ENCODE assay signal across 8 mouse cellular contexts in genomic region chr11:102229331-102229953, GRCm38 (mm10). TPM values are rescaled to one million over a fixed set of nuclear protein-coding genes. Genes with fewer than 3 reads are reported as not detected.
DNase-seq lines count a peak whose midpoint lies in the region; ATAC-seq and TF ChIP-seq lines count a peak whose summit lies in the region.

No protein-coding gene starts in this region.

- peak; percentile 40 for ATAC-seq in embryonic facial prominence, embryonic 15.5 days (ENCODE audit: insufficient number of reproducible peaks, low FRiP score, low TSS enrichment, low read depth)
- ATAC-seq in intestine, embryonic 16.5 days, result peak; percentile 58
- ATAC-seq in midbrain, embryonic 13.5 days, result peak; percentile 37

- H3K27ac ChIP-seq in MEL (ENCODE audit: control insufficient read depth, low read depth, low read length), result no peak overlapping the region; the same call in 1 of the 2 replicates
- peak overlapping the region; percentile 92 for H3K27ac ChIP-seq in embryonic facial prominence, embryonic 15.5 days (replicated peaks)
- peak overlapping the region; percentile 82 for H3K27ac ChIP-seq in intestine, embryonic 16.5 days (ENCODE audit: low read length)
- peak overlapping the region; percentile 97 for H3K27ac ChIP-seq in midbrain, embryonic 13.5 days

- H3K27me3 ChIP-seq in MEL (ENCODE audit: control insufficient read depth in 1 of 2, insufficient read depth in 2 of 2, low read length in 2 of 2), result peaks cover 0 to 6% of the 10 kb centered on the region in 2 experiments; a peak in 1 of 4 replicates
- H3K27me3 ChIP-seq in embryonic facial prominence, embryonic 15.5 days, result no peaks in the 10 kb centered on the region
- H3K27me3 ChIP-seq in intestine, embryonic 16.5 days (replicated peaks; ENCODE audit: control insufficient read depth, insufficient read depth, low read length), result no peaks in the 10 kb centered on the region
- H3K27me3 ChIP-seq in midbrain, embryonic 13.5 days, result no peaks in the 10 kb centered on the region

- peak overlapping the region; percentile 74 for H3K9ac ChIP-seq in MEL (ENCODE audit: control insufficient read depth, low read depth, low read length, poor library complexity, severe bottlenecking)
- H3K9ac ChIP-seq in embryonic facial prominence, embryonic 15.5 days, result peak overlapping the region; percentile 90
- peak overlapping the region; percentile 88 for H3K9ac ChIP-seq in intestine, embryonic 16.5 days (ENCODE audit: low read depth, low read length)
- H3K9ac ChIP-seq in midbrain, embryonic 13.5 days (replicated peaks), result peak overlapping the region; percentile 94

- H3K36me3 ChIP-seq in MEL (ENCODE audit: control insufficient read depth in 1 of 2, insufficient read depth in 2 of 2, low read length in 2 of 2), result peaks cover 0 to 5% of the 10 kb centered on the region in 2 experiments; a peak in 1 of 4 replicates
- no peaks in the 10 kb centered on the region for H3K36me3 ChIP-seq in embryonic facial prominence, embryonic 15.5 days
- no peaks in the 10 kb centered on the region for H3K36me3 ChIP-seq in intestine, embryonic 16.5 days (ENCODE audit: control insufficient read depth, insufficient read depth, low read length)
- H3K36me3 ChIP-seq in midbrain, embryonic 13.5 days, result no peaks in the 10 kb centered on the region

- H3K9me3 ChIP-seq in MEL (replicated peaks; ENCODE audit: insufficient read depth, low read length), result no peaks in the 10 kb centered on the region
- no peaks in the 10 kb centered on the region for H3K9me3 ChIP-seq in embryonic facial prominence, embryonic 15.5 days (replicated peaks)
- H3K9me3 ChIP-seq in intestine, embryonic 16.5 days (ENCODE audit: control insufficient read depth, low read length), result no peaks in the 10 kb centered on the region
- no peaks in the 10 kb centered on the region for H3K9me3 ChIP-seq in midbrain, embryonic 13.5 days

- H3K79me2 ChIP-seq in MEL (ENCODE audit: control insufficient read depth, insufficient read depth, low read length, poor library complexity), result no peaks in the 10 kb centered on the region; the same call in 1 of the 2 replicates

- no peak for TF ChIP-seq CTCF in MEL (IDR thresholded peaks at IDR 0.05 in 2 of 3, conservative IDR thresholded peaks at IDR 0.05 in 1 of 3; ENCODE audit: control insufficient read depth in 1 of 3, insufficient read depth in 1 of 3, low read depth in 2 of 3, low read length in 3 of 3, poor library complexity in 1 of 3, severe bottlenecking in 1 of 3)

- peak overlapping the region; percentile 63 to 92 for H3K4me3 ChIP-seq in MEL (ENCODE audit: control insufficient read depth in 1 of 2, insufficient read depth in 1 of 2, low read depth in 2 of 2, low read length in 2 of 2)
- H3K4me3 ChIP-seq in embryonic facial prominence, embryonic 15.5 days (replicated peaks), result peak overlapping the region; percentile 89
- peak overlapping the region; percentile 81 for H3K4me3 ChIP-seq in intestine, embryonic 16.5 days (ENCODE audit: low read length)
- peak overlapping the region; percentile 87 for H3K4me3 ChIP-seq in midbrain, embryonic 13.5 days (replicated peaks)

- TF ChIP-seq RAD21 in MEL (IDR thresholded peaks at IDR 0.05; ENCODE audit: low read depth, low read length), result no peak

- peak overlapping the region; percentile 74 for H3K4me2 ChIP-seq in embryonic facial prominence, embryonic 15.5 days (replicated peaks)
- H3K4me2 ChIP-seq in intestine, embryonic 16.5 days (ENCODE audit: low read depth, low read length), result peak overlapping the region; percentile 83
- H3K4me2 ChIP-seq in midbrain, embryonic 13.5 days (replicated peaks), result peak overlapping the region; percentile 75

- TF ChIP-seq POLR2A in MEL (IDR thresholded peaks at IDR 0.05; ENCODE audit: control insufficient read depth in 1 of 2, insufficient read depth in 1 of 2, low read depth in 1 of 2, low read length in 2 of 2, poor library complexity in 1 of 2), result no peak

- 1% methylated on average over 44 of the region's 47 CpGs for WGBS in embryonic facial prominence, embryonic 15.5 days
- WGBS in intestine, embryonic 16.5 days, result under 1% methylated on average over 42 of the region's 47 CpGs
- WGBS in midbrain, embryonic 13.5 days, result under 1% methylated on average over 43 of the region's 47 CpGs

- no peak for TF ChIP-seq EP300 in MEL (IDR thresholded peaks at IDR 0.05; ENCODE audit: low read depth in 1 of 2, low read length in 2 of 2)

- peak; percentile 30 for DNase-seq in left cerebral cortex, postnatal 4 days
- DNase-seq in left cerebral cortex, adult 8-10 months (ENCODE audit: low spot score in 2 of 2), result no peak
- peak; percentile 64 for DNase-seq in MEL (ENCODE audit: low read depth, low spot score)
- DNase-seq in frontal cortex, postnatal 36 days (ENCODE audit: low spot score in 2 of 2), result no peak
- no peak for DNase-seq in gastrocnemius, postnatal 36 days

- intact Hi-C loops in left cerebral cortex, postnatal 4 days (cut with DNase I), result no loop called here
- intact Hi-C loops in gastrocnemius, postnatal 36 days (cut with DNase I), result no loop called here

- H3K4me1 ChIP-seq in MEL (ENCODE audit: control insufficient read depth in 1 of 2, insufficient read depth in 2 of 2, low read length in 2 of 2), result peaks cover 16 to 23% of the 10 kb centered on the region in 2 experiments
- peaks cover 50% of the 10 kb centered on the region for H3K4me1 ChIP-seq in embryonic facial prominence, embryonic 15.5 days
- H3K4me1 ChIP-seq in intestine, embryonic 16.5 days (ENCODE audit: control insufficient read depth, insufficient read depth, low read length), result peaks cover 35% of the 10 kb centered on the region
- peaks cover 54% of the 10 kb centered on the region for H3K4me1 ChIP-seq in midbrain, embryonic 13.5 days (replicated peaks)

TF ChIP-seq in MEL, 35 proteins besides CTCF, POLR2A, EP300 and RAD21:
- TF ChIP-seq USF1 (IDR thresholded peaks at IDR 0.05; ENCODE audit: low read depth, low read length) (0 out of 2 replicates have a peak, but pooled peaks have one; percentile 1), GABPA (IDR thresholded peaks at IDR 0.05; ENCODE audit: low read depth, low read length) (no peak)

RNA-seq across cellular contexts. Expression of gene Hdac5, which starts 0.5 kb away (rescaled TPM):
- 100 to 1,000 TPM; 205 to 213 TPM for total RNA-seq in left cerebral cortex, postnatal 4 days (2021)
- 100 to 1,000 TPM; 245 to 275 (median 254) TPM for total RNA-seq in left cerebral cortex, adult 8-10 months (2022)
- 9.1 and 10.4 TPM in 2 replicates for total RNA-seq in MEL (2012; rRNA removed)
- polyA plus RNA-seq in MEL (2012; ENCODE audit: insufficient read depth in 1 of 2, insufficient read length in 2 of 2, low read depth in 1 of 2, low replicate concordance in 2 of 2, missing spikeins in 1 of 2), result 10 to 100 TPM in 1 of 2 experiments, not detected in 1; 29.3 TPM
- polyA plus RNA-seq in embryonic facial prominence, embryonic 15.5 days (2015; fragmentation: Nextera tagmentation; extraction: Ambion mirVana), result 105 and 106 TPM in 2 replicates
- 54.8 and 55.5 TPM in 2 replicates for polyA plus RNA-seq in intestine, embryonic 16.5 days (2015; fragmentation: Nextera tagmentation; extraction: Ambion mirVana)
- polyA plus RNA-seq in midbrain, embryonic 13.5 days (2015; fragmentation: Nextera tagmentation; extraction: Ambion mirVana), result 80.5 and 106 TPM in 2 replicates
- total RNA-seq in gastrocnemius, postnatal 36 days (2021), result 10 to 100 TPM; 62.2 to 78.7 TPM

RNA-seq across cellular contexts. Expression of gene BC030867, which starts 19.2 kb away (rescaled TPM):
- total RNA-seq in left cerebral cortex, postnatal 4 days (2021), result 1 to 10 TPM; 1.4 to 1.6 TPM
- 1 to 10 TPM in 3 of 4 experiments, under 1 TPM in 1; 0.76 to 1.6 (median 1.4) TPM for total RNA-seq in left cerebral cortex, adult 8-10 months (2022)
- 19.5 and 20.0 TPM in 2 replicates for total RNA-seq in MEL (2012; rRNA removed)
- 10 to 100 TPM; 36.2 to 51.7 TPM for polyA plus RNA-seq in MEL (2012; ENCODE audit: insufficient read depth in 1 of 2, insufficient read length in 2 of 2, low read depth in 1 of 2, low replicate concordance in 2 of 2, missing spikeins in 1 of 2)
- polyA plus RNA-seq in embryonic facial prominence, embryonic 15.5 days (2015; fragmentation: Nextera tagmentation; extraction: Ambion mirVana), result 13.6 and 16.0 TPM in 2 replicates
- polyA plus RNA-seq in intestine, embryonic 16.5 days (2015; fragmentation: Nextera tagmentation; extraction: Ambion mirVana), result 12.4 and 15.9 TPM in 2 replicates
- polyA plus RNA-seq in midbrain, embryonic 13.5 days (2015; fragmentation: Nextera tagmentation; extraction: Ambion mirVana), result 4.6 and 5.6 TPM in 2 replicates
- total RNA-seq in gastrocnemius, postnatal 36 days (2021), result not detected

RNA-seq across cellular contexts. Expression of gene Asb16, which starts 39.1 kb away (rescaled TPM):
- under 1 TPM; 0.91 to 0.98 TPM for total RNA-seq in left cerebral cortex, postnatal 4 days (2021)
- total RNA-seq in left cerebral cortex, adult 8-10 months (2022), result 1 to 10 TPM; 2.8 to 3.7 (median 3.3) TPM
- total RNA-seq in MEL (2012; rRNA removed), result 3.9 and 4.4 TPM in 2 replicates
- 1 to 10 TPM in 1 of 2 experiments, not detected in 1; 8.5 TPM for polyA plus RNA-seq in MEL (2012; ENCODE audit: insufficient read depth in 1 of 2, insufficient read length in 2 of 2, low read depth in 1 of 2, low replicate concordance in 2 of 2, missing spikeins in 1 of 2)
- polyA plus RNA-seq in embryonic facial prominence, embryonic 15.5 days (2015; fragmentation: Nextera tagmentation; extraction: Ambion mirVana), result 0.12 and 0.26 TPM in 2 replicates
- 0.05 TPM in 2 replicates for polyA plus RNA-seq in intestine, embryonic 16.5 days (2015; fragmentation: Nextera tagmentation; extraction: Ambion mirVana)
- polyA plus RNA-seq in midbrain, embryonic 13.5 days (2015; fragmentation: Nextera tagmentation; extraction: Ambion mirVana), result not detected in 2 replicates
- 10 to 100 TPM; 76.7 to 88.7 TPM for total RNA-seq in gastrocnemius, postnatal 36 days (2021)

RNA-seq across cellular contexts. Expression of gene G6pc3, which starts 40.0 kb away (rescaled TPM):
- total RNA-seq in left cerebral cortex, postnatal 4 days (2021), result 10 to 100 TPM; 34.6 to 35.4 TPM
- total RNA-seq in left cerebral cortex, adult 8-10 months (2022), result 10 to 100 TPM; 65.4 to 78.4 (median 75.2) TPM
- 46.4 and 48.9 TPM in 2 replicates for total RNA-seq in MEL (2012; rRNA removed)
- polyA plus RNA-seq in MEL (2012; ENCODE audit: insufficient read depth in 1 of 2, insufficient read length in 2 of 2, low read depth in 1 of 2, low replicate concordance in 2 of 2, missing spikeins in 1 of 2), result 100 to 1,000 TPM in 1 of 2 experiments, not detected in 1; 104 TPM
- polyA plus RNA-seq in embryonic facial prominence, embryonic 15.5 days (2015; fragmentation: Nextera tagmentation; extraction: Ambion mirVana), result 29.8 and 31.7 TPM in 2 replicates
- 26.7 and 32.1 TPM in 2 replicates for polyA plus RNA-seq in intestine, embryonic 16.5 days (2015; fragmentation: Nextera tagmentation; extraction: Ambion mirVana)
- 31.4 and 32.9 TPM in 2 replicates for polyA plus RNA-seq in midbrain, embryonic 13.5 days (2015; fragmentation: Nextera tagmentation; extraction: Ambion mirVana)
- total RNA-seq in gastrocnemius, postnatal 36 days (2021), result 10 to 100 TPM; 45.6 TPM

RNA-seq across cellular contexts. Expression of gene Lsm12, which starts 44.3 kb away (rescaled TPM):
- 10 to 100 TPM; 84.5 to 86.0 TPM for total RNA-seq in left cerebral cortex, postnatal 4 days (2021)
- 10 to 100 TPM; 52.8 to 55.3 (median 53.9) TPM for total RNA-seq in left cerebral cortex, adult 8-10 months (2022)
- total RNA-seq in MEL (2012; rRNA removed), result 74.2 and 75.0 TPM in 2 replicates
- polyA plus RNA-seq in MEL (2012; ENCODE audit: insufficient read depth in 1 of 2, insufficient read length in 2 of 2, low read depth in 1 of 2, low replicate concordance in 2 of 2, missing spikeins in 1 of 2), result 100 to 1,000 TPM; 128 to 150 TPM
- polyA plus RNA-seq in embryonic facial prominence, embryonic 15.5 days (2015; fragmentation: Nextera tagmentation; extraction: Ambion mirVana), result 113 and 128 TPM in 2 replicates
- 87.9 and 115 TPM in 2 replicates for polyA plus RNA-seq in intestine, embryonic 16.5 days (2015; fragmentation: Nextera tagmentation; extraction: Ambion mirVana)
- 141 and 156 TPM in 2 replicates for polyA plus RNA-seq in midbrain, embryonic 13.5 days (2015; fragmentation: Nextera tagmentation; extraction: Ambion mirVana)
- total RNA-seq in gastrocnemius, postnatal 36 days (2021), result 10 to 100 TPM; 86.6 to 89.2 TPM

Comparison
In these comparisons a context has a peak if more than half of its experiments do, and no peak if none do; other contexts are left out.
1. DNase-seq: peak in left cerebral cortex, postnatal 4 days (single experiment) and MEL (single experiment); none in left cerebral cortex, adult 8-10 months (0 of 2), frontal cortex, postnatal 36 days (0 of 2) and gastrocnemius, postnatal 36 days (0 of 2).
2. RNA of gene Asb16, which starts 39.1 kb away (total RNA-seq): 76.7 to 88.7 TPM in gastrocnemius, postnatal 36 days; 3.9 to 4.4 TPM in MEL, 2.8 to 3.7 TPM in left cerebral cortex, adult 8-10 months and 0.91 to 0.98 TPM in left cerebral cortex, postnatal 4 days; every median in the first group is over 10 times any median in the second.
3. Peak in every context shown above with its lines, with median percentiles within 50 percentile points of each other: H3K4me3 ChIP-seq, H3K9ac ChIP-seq, ATAC-seq and H3K4me2 ChIP-seq.